Mouse (Mus musculus) activated CD4-positive, CD25-positive, alpha-beta regulatory T cell, adult 4 months (primary cell): ENCODE data around the gene Pfkfb4. TPM values are rescaled to one million over a fixed set of nuclear protein-coding genes. Genes with fewer than 3 reads are reported as not detected.

ENCODE experiments used
- ATAC-seq: one replicate; pipeline ENCODE4 v1.8.0; 2017
- polyA plus RNA-seq, 2 experiments: library from polyadenylated mRNA; unstranded; fragments of 100-300 nt; shearing (Covaris generic); gene quantifications; one replicate each; pipeline ENCODE4 v1.2.1; 2017

Pfkfb4 gene
- 1 to 10 TPM; 2.2 to 2.5 TPM for polyA plus RNA-seq

DNA sequence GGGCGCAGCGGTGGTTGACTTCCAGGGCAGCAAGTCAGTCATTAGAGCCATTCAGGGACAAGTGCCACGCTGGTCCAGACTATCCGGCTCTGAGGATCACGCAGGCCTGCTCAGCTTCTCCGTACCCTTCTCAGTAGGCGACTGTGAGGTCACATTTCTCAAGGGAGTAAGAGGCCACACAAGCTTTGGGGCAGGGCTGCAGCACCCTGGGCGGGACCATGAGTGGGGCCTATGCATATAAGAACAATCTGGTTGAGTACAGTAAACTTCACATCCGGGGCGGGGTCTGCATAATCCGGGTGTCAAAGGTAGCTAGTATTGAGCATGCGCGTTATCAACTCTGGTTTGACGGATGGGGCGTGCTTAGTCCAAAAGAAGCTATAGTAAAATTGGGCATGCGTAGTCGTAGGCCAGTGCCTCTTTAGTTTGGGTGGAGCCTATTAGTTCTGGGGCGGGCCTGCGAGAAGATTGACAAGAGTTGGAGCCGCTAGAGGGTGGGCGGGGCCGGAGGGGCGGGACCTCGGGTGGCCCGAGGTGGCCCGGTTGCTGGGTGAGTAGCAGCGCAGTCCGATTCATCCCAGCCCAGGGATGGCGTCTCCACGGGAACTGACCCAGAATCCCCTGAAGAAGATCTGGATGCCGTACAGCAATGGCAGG, at the start of gene Pfkfb4:
Gene Pfkfb4, plus strand, starts transcription at position 351 of the 657 bp plus-strand sequence.
- ATAC-seq: peak; percentile 96

DNA sequence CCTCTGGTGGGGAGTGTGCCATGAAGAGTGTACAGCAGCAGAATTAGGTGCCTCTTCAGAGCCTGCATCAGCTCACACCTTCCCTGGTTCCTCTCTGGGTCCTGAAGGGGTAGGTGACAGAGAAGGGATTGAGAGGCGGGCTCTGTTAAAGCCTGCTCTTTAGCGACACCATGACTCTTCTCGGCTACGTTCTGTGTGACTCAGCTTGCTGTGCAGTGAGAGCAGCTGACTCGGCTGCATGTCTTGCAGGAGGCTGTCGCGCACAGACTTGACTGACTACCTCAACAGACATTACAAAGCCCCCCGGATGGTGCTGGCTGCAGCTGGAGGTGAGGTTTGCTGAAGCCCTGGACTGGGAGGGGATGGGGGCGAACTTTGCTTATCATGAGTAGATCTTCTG, 46.5 kb upstream of the Pfkfb4 start:
- no peak for ATAC-seq

DNA sequence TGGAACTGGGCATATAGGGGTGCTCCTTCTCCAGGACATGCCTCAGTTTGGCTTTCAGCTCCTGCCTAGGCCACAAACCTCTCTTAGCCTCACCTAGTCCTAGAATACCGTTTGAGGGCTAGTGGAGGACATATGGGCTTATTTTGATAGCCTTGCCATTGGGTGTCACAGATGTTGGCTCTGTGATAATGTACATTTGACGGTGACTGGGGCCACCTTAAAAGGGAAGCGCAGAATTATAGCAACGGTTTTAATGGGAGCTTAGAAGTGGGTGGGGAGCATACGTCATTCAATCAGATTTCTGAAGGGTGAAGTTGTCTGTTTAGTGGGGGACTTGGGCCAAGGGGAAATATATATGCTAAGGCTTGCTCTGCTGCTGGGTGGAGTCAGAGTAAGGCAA, 46.0 kb upstream of the Pfkfb4 start:
- ATAC-seq: no peak

DNA sequence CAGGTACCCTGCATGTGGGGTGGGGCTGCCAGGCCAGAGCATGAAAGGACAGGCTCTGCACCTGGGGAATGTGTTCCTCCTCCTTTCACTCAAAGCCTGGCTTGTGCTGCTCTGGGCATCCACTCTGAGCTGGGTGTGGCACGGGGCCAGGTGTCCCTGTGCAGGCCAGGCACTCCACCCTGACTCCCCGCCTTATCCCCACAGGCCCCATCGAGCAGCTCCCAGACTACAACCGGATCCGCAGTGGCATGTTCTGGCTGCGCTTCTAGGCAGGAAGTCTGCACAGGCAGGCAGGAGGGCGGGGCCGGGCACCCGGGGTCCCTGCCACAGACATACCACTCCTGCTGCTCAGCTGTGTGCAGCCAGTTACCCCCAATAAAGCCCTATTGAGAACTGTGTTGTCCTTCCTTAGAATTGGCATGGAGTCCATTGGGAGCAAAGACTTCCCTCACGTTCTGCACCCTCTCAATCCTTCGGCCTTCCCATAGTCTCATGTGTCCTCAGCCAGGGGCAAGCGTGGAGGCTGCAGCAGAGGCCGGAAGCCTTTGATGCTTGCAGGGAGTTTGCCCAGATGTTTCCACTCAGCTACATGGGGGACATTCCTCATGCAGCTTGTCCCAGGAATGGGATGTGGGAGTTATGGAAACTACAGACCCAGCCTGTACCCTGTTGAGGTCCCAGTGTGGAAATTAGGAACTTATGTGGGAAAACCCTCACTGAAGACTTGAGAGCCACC, 42.2 kb upstream of the Pfkfb4 start:
- ATAC-seq: no peak

DNA sequence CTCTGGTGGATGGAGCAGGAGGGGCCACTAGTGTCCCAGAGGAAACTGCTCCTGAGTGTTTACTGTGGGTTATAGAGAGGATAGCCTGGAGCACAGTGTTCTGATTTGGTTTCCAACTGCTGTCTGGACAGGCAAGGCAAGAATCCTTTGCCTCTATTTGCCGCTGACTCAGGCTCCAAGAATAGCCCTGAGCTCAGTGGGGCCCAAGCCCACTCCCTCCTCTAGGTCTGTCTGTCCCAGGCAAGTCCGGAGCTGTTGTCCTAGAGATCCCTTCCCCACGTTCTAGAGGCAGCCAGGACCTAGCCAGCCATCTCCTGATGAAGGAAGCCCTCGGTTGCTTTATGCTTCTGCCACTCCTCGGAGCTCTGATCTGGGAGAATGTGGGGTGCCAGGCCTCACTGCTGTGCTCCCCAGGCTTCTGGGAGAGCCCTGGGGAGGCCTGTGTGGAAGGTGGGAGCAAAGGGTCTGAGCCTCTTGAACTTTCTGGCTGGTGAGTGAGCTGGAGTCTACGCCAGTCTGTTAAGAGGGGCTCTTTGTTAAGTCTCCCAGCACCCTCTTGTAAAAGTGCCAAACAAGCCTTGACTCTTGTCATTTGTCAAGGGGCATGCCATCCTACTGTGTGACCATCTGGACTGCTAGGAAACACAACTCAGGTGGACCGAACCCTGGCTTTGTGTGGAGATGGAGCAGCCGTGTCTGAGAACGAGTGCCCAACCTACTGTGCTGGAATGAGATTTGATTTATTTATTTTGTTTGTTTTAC, 41.4 kb upstream of the Pfkfb4 start:
- no peak for ATAC-seq

DNA sequence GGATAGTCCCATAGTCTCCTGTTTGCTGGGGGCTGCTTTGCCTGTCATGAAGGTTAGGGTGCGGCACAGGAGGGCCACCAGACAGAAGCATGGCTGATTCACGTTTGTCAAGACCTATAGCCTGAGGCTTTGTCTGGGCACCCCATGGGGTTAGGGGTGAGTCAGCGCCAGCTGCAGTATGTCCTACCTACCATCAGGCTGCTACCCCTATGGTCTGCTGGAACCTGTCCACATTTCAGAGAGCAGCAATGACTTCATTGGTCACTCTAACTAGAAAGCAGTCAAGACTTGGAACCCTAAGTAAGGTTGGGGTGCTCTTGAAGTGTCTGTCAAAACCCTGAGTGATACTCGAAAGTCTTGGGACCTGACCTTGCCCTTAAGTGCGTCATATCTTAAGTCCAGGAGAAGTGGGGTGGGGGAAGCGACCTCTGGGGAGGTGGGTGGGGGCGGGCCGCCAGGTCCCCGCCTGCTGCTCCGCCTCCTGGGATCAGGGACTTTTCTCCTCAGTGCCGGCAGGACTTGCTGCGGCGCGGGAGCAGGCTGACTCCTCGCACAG, 38.4 kb upstream of the Pfkfb4 start, which contains the start of gene Col7a1:
Gene Col7a1, plus strand, starts transcription at position 506 of the 556 bp plus-strand sequence.
- ATAC-seq: no peak

DNA sequence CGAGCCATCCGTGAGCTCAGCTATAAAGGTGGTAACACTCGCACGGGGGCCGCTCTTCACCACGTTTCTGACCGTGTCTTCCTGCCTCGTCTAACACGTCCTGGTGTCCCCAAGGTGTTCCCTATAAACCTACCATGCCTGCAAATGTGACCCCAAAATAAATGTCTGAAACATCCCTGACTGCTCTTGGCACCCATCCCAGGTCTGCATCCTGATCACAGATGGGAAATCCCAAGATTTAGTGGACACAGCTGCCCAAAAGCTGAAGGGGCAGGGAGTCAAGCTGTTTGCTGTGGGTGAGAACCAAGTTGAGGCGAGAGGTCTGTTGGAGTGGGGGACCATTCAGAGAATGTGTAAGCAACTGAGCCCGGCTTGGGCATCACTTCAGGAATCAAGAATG, 36.3 kb upstream of the Pfkfb4 start:
- no peak for ATAC-seq

DNA sequence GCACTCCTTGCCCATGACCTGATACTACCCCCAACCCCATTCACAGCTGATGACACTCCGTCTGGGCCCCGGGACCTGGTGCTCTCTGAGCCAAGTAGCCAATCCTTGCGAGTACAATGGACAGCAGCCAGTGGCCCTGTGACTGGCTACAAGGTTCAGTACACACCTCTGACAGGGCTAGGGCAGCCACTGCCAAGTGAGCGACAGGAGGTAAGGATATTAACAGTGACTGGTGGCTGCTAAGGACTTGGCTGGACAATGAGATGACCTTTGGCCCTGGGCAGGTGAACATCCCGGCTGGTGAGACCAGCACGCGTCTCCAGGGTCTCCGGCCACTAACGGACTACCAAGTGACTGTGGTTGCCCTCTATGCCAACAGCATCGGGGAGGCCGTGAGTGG, 35.7 kb upstream of the Pfkfb4 start:
- no peak for ATAC-seq

DNA sequence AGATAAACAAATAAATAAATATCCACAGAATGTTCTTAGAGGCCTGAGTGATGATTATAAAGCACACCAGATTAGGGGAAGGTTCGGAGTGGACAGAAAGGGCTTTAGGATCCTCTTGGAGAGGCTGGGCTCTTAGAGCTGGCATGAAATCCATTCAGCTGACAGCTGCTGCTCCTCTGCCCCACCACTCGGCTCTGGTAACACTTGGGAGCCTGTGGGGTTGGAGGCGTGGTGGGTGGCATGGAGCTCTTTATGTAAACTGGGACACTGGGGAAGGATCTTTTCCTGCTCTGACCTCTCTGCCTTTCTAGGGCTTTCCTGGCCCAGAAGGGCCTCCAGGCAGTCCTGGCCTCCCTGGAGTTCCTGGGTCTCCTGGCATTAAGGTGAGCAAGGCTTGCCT, 28.0 kb upstream of the Pfkfb4 start:
- no peak for ATAC-seq

DNA sequence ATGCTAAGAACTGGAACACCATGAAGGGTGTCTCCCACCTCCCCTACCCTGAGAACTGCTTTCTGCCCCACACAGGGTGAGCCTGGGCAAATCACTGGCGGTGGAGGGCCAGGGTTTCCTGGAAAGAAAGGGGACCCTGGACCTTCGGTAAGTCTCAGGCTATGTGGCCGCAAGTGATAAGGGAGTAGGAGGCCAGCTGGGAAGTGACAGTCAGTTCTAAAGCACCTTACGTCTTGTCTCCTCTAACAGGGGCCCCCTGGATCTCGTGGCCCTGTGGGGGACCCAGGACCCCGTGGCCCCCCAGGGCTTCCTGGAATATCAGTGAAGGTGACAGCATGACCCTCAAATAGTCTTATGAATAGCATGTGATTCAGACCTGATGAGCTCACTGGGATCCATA, 27.2 kb upstream of the Pfkfb4 start:
- ATAC-seq: no peak

DNA sequence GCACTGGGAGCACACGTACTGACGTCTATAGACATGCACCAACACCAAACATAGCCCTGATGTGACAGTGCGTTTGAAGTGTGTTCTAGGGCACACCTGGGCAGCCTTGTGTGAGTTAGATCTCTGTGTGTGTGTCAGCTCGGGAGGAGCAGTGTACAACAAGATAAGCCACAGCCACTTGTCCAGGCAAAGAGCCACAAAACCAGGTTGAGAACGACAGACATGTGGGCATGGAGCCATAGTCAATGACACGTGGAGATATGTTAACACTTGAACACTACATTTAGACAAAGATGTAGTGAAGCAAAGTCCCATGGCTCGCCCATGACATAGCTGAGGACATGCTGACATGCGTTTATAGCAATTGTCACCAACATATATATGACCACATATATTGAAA, 21.0 kb upstream of the Pfkfb4 start:
- ATAC-seq: no peak

DNA sequence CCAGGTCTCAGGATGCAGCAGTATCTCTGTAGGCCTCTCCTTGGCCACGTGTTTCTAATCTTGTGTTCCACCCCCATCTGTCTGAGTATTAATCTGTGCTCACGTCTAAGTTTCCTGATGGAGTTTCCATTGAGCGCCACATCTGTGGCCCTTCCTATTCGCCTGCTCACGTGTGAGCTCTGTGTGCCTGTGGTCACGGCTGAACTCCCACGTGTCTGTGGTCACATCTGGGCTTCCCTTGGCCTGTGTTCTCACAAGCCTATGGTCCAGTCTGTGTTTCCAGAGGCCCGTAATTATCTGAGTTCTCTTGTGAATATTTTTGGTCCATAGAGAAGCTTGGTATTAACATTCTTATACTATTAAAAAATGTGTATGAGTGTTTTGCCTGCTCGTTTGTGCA, 15.1 kb upstream of the Pfkfb4 start:
- ATAC-seq: no peak

DNA sequence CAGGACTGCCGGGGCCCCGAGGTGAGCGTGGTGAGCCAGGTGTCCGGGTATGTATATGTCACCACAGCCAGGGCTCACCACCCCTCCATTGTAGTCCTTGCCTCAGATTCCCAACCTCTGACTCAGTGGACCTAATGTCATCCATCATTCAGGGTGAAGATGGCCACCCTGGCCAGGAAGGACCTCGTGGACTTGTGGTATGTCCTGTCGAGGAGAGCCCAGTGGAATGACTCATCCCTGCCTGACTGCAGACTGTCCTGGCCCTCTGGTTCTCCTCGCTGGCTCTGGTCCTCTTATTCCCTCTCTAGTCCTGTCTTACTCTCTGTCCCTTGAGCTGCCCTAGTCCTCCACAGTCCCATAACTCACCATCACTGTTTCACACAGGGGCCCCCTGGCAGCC, 13.6 kb upstream of the Pfkfb4 start:
- no peak for ATAC-seq

DNA sequence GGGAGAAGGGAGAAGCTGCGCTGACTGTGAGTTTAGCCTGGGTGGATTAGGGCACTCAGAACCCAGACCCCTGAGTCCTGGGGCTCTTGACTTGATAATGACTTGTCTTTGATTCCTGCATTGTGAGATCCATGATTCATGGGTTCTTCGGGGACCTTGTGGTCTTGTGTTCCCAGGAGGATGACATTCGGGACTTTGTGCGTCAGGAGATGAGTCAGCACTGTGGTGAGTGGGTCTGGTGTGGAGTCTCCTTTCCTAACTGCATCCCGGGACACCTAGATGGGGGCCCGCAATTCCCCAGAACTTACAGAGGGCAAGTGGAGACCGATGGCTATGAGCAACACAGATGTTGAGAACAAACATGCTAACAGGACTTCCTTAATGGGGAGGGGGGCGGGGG, 9.1 kb upstream of the Pfkfb4 start:
- no peak for ATAC-seq

DNA sequence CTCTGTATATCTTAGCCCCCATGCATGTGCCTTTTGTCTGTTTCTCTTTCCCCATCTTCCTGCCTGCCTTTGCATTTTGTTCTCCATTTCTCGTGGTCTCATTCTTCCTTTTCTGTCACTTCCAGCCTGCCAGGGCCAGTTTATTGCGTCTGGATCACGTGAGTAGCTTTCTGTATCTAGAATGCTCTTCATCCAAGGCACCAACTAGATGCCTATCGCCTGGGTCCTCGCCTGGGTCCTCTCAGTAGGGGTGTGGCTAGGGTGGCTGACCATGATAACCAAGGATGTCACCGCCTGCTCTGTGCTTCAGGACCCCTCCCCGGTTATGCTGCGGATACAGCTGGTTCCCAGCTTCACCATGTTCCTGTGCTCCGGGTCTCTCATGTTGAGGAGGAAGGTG, 8.4 kb upstream of the Pfkfb4 start:
- no peak for ATAC-seq

DNA sequence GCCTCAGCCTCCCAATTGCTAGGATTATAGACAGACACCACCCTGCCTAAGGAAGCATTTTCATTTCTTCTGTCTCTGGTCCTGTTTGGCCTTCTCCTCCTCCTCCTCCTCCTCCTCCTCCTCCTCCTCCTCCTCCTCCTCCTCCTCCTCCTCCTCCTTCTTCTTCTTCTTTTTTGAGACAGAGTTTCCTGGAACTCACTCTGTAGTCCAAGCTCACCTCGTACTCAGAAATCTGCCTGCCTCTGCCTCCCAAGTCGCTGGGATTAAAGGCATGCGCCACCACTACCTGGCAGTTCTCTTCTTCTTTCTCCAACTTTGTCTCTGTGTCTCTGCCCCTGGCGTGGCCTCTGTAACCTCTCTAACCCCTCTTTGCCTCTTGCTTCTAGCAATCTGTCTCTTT, 5.9 kb upstream of the Pfkfb4 start, which contains the start of gene Ucn2:
Gene Ucn2, plus strand, starts transcription at position 301 of the 400 bp plus-strand sequence.
- ATAC-seq: no peak

DNA sequence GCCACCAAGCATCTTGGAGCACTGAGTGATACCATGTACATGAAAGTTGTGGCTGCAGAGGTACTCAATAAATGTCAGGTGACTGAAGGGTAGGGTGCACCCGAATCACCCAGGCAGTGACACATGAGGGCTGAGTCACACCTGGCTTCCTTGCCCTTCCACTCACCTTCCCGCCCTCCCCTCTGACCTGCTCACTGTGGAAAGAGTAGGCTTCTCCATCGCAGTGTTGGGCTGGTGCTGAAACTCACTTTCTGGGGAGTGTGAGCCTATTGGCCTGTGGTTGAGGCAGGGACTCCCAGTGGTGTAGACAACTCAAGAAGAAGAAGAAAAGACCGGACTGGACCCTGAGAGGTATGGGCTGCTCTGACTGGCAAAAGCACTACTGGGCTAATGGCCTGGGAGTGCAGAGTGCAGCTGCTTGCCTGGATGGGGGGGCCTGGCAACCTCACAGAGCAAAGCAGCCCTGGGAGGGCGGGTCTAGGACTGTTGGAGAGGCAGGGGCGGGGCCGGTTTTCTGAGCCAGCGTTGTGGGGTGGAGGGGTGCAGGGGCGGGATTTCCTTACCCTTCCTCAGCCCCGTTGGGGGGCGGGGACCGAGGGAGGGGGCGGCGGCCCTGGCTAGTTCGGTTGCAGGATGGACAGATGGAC, 3.8 kb upstream of the Pfkfb4 start:
- ATAC-seq: no peak

DNA sequence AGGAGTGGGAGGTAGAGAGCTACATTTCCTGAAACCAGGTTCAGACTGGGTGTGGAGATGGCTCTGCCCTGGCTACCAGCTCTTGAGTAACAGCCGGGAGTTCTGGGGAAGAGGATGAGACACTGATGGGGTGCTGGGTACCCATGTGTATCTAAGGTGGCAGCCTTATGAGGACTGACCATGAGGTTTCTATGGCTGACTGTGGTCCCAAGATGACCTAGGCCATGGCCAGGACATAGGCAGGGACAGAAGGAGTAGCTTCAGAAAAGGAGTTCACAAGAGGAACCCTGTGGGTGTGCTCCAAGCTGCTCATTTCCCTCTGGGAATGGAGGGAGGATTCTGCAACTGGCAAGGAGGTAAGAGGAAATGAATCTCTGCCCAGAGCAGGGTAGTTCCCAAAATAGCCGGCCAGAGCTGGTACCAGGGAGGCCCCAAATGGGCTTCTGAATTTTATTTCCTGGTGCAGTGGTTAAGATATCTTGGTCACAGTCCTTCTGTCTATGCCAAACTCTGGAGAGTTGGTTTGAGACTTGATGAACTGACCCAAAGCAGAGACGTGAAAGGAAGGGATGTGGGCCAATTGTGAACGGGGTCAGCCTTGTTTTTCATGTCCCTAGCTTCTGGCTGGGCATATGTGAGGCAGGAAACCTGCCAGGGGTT, 1.6 kb upstream of the Pfkfb4 start:
- no peak for ATAC-seq

DNA sequence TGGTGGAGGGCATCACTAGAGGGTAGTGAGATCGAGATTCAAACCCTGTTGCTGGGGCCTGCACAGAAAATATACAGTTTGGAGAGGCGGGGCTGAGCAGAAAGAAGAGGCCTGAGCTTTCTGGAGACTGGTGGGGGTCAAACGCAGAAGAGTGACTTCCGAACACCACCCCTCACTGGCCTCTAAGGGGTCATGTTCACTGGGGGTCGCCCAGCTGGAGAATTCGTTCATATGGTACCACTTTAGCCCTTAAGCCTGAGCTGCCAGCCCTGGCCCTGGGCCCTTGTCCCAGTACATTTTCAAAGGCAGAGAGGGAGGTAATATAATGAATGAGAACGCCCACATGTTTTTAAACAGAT, 1.1 kb upstream of the Pfkfb4 start:
- ATAC-seq: no peak

DNA sequence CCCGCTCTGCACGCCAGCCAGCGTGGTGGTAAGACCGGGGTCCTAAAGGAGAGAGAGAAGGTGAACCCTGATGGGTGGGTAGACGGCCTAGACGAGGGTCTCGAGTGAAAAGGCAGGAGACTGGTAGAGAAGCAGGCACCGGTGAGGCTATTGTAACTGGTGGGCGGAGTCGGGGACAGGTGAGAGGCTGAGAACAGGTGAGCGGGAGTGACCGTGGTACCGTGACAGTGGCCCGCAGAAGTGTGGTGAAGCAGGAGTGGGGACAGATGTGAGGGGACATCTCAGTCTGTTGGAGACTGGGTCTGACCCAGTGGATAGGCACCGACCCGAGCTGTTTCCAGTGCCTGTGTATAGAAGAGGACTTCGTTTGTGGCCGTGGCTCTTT, 499 bp downstream of the Pfkfb4 start:
- ATAC-seq: no peak

DNA sequence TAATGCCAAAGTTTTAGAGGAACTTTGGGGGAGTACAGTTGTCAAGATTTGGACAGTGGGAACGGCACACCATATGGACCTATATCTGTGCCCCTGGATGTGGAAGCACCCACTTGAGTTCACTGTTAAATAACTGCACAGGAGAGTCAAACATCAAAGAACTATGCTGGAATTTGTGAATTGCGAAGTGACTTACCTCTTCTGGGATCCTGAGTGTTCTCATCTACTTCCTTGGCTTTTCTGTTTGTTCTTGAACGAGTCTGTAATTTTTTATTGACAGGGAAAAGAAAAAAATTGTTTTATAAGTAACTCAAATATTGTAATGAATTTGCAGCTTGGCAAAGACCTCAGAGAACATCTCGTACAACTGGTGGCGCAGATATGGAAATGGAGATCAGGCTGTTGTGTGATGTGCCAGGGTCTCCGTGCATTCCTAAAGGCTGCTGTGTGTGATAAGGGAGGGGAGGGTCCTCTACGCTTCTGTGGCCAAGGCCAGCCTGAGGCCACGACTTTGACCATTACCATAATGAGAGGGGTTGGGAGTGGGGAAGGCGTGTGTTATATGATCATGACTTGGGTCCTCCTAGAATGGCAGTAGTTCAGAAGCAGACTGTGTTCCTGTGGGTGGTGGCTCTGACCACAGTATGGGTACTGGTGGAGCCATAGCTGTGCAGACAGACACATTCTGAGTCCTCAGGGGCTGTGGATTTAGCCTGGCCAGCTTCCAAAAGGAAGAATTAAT, 1.2 kb downstream of the Pfkfb4 start:
- no peak for ATAC-seq

DNA sequence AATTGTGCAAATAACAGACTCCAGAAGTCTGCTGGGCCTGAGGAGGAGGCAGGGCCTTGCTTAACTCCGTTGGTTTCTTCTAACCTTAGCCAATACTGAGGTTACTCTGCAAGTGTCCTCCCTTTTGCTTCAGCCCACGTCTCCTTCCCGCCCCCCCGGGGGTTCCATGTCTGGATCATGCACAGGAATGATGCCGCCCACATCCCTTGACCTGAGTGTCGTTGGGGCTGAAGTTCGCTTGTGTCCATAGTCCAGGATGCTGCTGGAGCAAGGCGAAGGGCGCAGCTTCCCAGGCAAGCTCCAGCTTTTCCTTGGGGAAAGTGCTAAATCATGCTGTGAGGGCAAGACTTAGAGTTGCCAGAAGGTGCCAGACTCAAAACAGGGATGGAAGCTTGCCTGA, 4.8 kb downstream of the Pfkfb4 start:
- ATAC-seq: no peak
